Mouse (Mus musculus) testis, postnatal 10 days (tissue): Measurements from ENCODE around the gene Zkscan8.
"Not testable (repeated sequence)": the region's sequence is repeated elsewhere in the genome, so short reads cannot be mapped to it uniquely, and the experiment has no call there.

ENCODE experiments used
- DNase-seq: peaks from one replicate; pipeline ENCODE4 v3.0.0; 2021; ENCODE audit warnings: low spot score

Gene Zkscan8

GRCm38 (mm10) chr13:21530781-21531201 lies at the start of gene Zkscan8:
Gene Zkscan8 (minus strand): TSS chr13:21531120.
- DNase-seq = peak; percentile 82

- no peak for DNase-seq
Measured at GRCm38 (mm10) chr13:21559793-21560192, 28.9 kb upstream of the Zkscan8 start, which contains the start of gene Olfr1535. Gene Olfr1535 (minus strand): TSS chr13:21559893.

- no peak for DNase-seq
Measured at GRCm38 (mm10) chr13:21550416-21551110, 19.6 kb upstream of the Zkscan8 start.

GRCm38 (mm10) chr13:21549487-21549886 lies 18.6 kb upstream of the Zkscan8 start:
- no peak for DNase-seq

- no peak for DNase-seq
Measured at GRCm38 (mm10) chr13:21542708-21543107, 11.8 kb upstream of the Zkscan8 start, which contains the start of gene Olfr1366. Gene Olfr1366 (minus strand): TSS chr13:21542808.

- DNase-seq = no peak
Measured at GRCm38 (mm10) chr13:21530136-21530535, 784 bp downstream of the Zkscan8 start.

GRCm38 (mm10) chr13:21506221-21506649 lies 24.7 kb downstream of the Zkscan8 start:
- DNase-seq = peak; percentile 85

GRCm38 (mm10) chr13:21502296-21502695 lies 28.6 kb downstream of the Zkscan8 start:
- no peak for DNase-seq

GRCm38 (mm10) chr13:21501182-21501581 lies 29.7 kb downstream of the Zkscan8 start, which contains the start of gene Gm11273:
Gene Gm11273 (minus strand): TSS chr13:21501418.
- DNase-seq = not testable (repeated sequence)

GRCm38 (mm10) chr13:21495080-21495479 lies 35.8 kb downstream of the Zkscan8 start, which contains the start of gene AK157302:
Gene AK157302 (plus strand): TSS chr13:21495223.
- DNase-seq = no peak

- no peak for DNase-seq
Measured at GRCm38 (mm10) chr13:21492847-21493246, 38.1 kb downstream of the Zkscan8 start.

- DNase-seq = no peak
Measured at GRCm38 (mm10) chr13:21486881-21487280, 44.0 kb downstream of the Zkscan8 start.

- DNase-seq = peak; percentile 71
Measured at GRCm38 (mm10) chr13:21478759-21479670, 51.9 kb downstream of the Zkscan8 start, which contains the start of the genes Zkscan4 and Gm10065. Gene Zkscan4 (plus strand): TSS chr13:21478907. Gene Gm10065 (minus strand): TSS chr13:21479441.

GRCm38 (mm10) chr13:21472427-21472826 lies 58.5 kb downstream of the Zkscan8 start:
- no peak for DNase-seq

- no peak for DNase-seq
Measured at GRCm38 (mm10) chr13:21469097-21469496, 61.8 kb downstream of the Zkscan8 start.

- DNase-seq = peak; percentile 83
Measured at GRCm38 (mm10) chr13:21468061-21469019, 62.6 kb downstream of the Zkscan8 start, which contains the start of gene Nkapl. Gene Nkapl (minus strand): TSS chr13:21468509.

- DNase-seq = no peak
Measured at GRCm38 (mm10) chr13:21467336-21467735, 63.6 kb downstream of the Zkscan8 start.
